Mouse (Mus musculus) urinary bladder, postnatal 10 days (tissue): ENCODE measurements around the gene Meis2.
A peak's percentile ranks its signal among the peaks of the same experiment; 100 is the strongest.

Source experiments
- DNase-seq: peaks from one replicate; pipeline ENCODE4 v3.0.0; 2022; ENCODE audit warnings: low spot score

The Meis2 gene

DNA sequence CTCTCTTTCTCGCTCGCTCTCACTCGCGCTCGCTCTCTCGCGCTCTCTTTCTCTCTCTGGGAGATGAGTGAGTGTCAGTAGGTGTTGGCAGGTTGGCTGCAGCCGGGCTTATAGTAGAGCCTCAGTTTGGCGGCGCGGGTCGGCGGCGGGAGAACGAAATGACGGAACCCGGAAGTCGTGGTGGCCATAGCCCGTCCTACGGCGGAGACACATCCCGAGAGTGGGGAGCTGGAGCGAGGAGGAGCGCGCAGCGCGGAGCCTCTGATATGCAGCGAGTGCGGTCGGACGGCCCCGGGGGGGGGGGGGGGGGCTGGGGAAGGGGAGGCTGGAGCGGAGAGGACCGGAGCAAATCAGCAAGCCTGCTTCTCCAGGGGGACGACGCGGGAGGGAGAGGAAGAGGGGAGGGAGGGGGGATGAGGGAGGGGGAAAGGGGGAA, at the start of gene Meis2:
Meis2 (minus strand) TSS at position 270 of the 436 bp plus-strand sequence.
- peak; percentile 65 for DNase-seq

DNA sequence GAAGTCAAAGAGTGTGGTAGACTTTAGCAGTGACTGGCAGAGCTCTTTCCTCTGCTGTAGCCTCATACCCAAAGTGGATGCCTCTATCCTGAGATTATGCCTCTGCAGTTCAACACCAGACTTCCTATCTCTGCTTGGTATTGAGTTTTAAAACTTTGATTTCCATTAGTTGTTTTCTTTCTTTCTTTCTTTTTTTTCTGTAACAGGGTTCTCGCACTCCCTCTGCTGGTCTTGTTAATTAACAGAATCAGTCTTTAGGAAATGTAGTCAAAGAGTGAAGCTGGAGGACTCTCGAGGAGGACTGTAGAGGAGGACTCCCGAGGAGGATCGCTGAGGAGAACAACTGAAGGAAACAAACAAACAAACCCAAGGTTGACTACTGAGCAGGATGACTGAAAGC, 40.6 kb upstream of the Meis2 start:
- DNase-seq: no peak

DNA sequence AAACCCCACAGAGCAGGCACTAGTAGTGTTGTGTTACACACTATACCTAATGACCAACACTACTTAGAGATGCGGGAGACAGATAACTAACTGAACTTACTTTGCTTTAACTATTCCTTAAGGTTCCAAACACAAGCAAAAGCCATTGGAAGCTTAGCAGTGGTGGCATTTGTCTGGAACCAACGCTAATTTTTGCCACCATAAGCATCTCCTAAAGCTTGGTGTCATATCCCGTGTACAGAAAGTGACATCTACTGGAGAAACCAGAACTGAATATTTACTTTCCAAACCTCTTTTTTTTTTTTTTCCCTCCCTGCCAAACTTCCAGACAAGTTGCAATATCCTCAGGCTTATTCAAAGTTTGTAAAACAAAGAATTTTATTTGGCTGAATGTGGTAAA, 39.5 kb upstream of the Meis2 start:
- DNase-seq: no peak

DNA sequence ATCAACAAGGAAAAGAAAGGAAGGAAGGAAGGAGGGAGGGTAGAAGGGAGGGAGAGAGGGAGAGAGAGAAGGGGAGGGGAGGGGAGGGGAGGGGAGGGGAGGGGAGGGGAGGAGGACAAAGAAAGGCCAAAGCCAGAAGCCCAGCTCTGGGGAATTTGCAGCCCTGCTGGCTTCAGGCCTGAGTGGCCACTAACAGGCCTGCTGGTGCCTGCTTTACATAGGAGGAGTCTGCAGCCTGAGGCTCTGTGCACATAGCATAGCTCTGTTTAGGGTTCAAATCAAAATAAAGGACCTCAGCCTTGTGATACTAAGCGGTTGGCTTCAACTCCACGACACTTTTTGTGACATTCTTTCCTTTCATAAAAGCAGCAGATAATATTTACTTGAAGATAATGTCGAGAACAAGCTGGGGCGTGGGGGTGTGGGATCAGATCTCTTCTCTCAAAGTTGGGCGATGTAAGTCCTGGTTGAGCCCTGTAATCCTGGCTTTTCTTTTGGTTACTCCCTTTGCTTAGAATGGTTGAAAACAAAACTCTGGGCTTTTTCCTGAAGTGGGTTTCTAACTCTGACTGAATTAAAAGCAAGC, 37.9 kb upstream of the Meis2 start:
- no peak for DNase-seq

DNA sequence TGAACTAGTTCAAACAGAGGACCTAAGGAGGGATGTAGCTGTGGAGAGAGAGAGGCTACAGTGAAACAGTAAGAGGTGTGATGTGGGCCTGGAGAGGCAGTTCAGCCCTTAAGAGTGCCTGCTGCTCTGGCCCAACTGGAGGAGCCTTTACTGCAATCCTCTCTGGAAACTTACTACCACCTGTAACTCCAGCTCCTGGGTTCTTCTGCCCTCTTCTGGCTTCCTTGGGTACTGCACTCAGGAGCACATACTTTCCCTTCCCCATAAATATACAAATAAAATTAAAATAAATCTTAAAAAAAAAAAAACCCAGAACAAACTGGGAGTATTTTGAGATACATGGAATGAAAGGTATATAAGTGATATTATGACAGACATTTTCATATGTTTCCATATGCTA, 35.6 kb upstream of the Meis2 start:
- DNase-seq: no peak

DNA sequence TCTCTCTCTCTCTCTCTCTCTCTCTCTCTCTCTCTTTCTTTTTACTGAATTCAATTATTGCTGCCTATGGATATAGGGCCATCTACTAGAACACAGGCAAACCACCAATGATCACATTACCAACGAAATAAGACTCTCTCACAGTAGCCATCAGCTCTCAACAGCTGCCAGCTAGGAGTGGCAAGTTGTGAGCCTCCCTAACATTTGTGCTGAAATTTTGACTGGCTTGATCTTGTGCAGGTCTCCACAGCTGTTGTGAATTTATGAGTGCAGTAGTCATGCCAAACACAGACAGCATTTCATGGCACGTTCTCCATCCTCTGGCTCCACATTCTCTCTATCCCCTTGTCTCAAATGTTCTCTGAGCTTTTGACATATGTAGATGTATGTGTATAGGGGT, 15.3 kb upstream of the Meis2 start:
- DNase-seq: no peak

DNA sequence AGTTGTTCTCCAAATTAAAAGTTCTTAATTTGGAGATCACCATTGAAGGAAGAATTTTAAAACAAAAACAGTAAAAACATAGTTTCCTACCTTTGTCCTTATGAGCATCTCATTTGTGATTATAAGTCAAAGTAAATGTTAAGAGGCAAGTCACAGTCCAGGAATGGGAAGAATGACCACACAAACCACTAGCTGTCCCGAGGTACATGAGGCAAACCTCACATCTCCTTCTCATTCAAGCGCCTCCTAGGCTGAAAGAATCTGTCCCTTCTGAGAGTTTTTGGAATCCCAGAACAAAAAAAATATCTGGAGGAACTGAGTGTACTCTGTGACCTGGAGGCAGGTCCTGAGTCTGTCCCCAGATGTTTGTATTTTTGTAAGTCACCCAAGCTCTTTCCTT, 13.2 kb upstream of the Meis2 start:
- no peak for DNase-seq

DNA sequence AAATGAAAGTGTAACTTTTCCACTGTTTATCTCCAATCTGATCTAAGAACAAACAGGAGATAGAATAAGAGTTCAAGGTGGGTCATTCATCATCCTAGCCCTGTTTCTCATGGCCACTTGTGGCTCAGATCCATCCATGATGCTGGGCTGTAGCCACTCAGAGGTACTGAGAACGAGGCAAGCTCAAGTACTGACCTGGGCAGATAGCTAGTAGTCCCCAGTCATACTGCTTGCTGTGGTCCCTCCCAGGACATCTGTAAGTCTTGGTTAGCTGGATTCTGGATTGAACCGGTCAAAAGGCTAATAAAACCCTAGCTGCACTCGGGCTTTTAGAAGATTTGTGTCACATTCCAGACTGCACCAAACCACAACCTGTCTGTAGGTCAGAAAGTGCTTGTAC, 12.1 kb upstream of the Meis2 start:
- no peak for DNase-seq

DNA sequence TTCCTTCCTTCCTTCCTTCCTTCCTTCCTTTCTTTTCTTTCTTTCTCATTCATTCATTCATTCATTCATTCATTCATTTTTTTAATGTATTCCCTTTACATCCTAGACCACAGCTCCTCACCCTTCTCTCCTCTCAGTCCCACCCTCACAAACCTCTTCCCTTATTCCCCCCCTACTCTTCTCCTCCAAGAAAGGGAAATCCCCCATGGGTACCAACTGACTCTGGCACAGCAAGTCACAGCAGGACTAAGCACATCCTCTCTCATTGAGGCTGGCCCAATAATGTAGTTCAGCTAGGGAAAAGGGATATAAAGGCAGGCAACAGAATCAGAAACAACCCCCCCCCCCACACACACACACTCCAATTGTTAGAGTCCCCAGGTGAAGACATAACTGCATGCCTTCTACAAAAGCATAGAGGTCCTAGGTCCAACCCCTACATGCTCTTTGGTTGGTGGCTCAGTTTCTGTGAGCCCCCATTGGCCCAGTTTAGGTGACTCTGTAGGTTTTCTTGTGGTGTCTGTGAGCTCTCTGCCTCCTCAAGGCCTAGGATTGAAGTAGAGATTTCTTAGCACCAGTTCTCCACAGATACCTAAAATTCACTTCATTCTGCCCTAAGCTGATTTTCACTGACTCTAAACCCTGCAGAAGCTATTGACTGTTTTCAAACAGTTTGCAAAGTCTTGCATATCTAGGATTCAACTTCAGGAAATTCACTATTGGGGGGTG, 11.3 kb upstream of the Meis2 start:
- DNase-seq: no peak

DNA sequence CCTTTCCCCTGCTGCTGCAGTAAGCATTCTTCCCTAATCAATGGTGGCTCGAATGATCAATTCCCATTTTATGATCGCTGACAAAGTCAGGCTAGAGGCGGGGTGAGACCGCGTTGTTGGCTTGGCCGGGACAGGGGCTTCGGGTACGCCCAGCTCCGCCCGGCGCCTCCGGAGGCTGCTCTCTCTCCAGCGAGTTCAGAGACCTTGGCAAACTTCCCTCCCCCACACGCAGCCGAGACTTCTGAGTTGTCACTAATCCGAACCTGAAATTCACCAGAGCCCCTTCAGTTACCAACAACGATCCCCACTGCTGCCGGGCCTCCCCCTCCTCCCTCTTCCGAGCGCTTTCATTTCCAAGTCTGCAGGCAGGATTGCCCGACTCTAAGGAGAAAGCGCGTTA, 10.3 kb upstream of the Meis2 start:
- no peak for DNase-seq

DNA sequence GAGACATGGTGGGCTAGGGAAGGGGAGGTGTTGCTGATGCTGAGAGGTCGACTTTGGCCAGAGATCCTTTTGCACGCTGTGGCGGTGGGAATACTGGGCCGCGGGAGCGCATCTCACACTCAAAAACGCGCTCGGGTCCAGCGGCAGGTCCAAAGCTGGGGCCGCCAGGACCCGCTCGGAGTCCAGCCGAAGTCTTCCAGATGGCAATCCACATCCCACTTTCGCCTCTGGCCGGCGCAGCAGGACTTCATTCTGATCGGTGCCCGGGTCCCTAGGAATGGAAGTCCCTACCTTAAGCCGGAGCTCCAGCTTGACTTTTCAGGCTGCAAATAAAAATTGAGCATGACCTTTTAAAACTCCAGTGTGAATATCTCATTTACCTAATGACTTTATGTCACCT, 9.8 kb upstream of the Meis2 start:
- DNase-seq: no peak

DNA sequence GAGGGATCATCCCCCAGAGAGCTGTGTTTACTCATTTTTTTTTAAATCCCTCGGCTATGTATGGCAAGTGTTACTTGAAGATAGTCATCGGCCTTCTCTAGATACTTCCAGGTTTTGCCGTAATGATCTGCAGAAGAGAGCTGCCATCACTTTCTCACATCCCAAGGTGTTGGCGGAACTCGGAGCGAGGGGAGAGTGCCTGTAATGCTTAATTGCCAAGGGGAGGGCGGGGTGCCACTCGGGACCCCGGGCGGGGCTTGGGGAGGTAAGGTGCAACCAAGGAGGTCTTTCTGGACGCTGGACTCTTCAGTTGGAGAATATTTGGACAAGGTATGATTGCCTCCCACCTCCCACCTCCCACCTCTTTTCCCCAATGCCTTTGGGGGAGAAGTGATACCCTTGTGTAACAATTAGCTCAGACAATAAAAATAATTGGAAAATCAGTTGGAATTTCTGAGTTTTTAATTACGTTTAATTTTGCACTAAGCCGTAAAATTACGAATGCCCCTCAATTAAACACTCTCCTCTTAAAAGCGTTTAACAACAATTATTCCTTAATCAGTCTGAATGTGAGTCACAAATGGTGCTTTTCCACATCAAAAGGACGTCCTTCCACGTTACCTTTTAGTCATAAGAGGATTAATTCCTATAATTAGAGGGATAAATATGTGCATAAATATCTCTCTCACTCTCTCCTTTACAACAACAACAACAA, 9.2 kb upstream of the Meis2 start:
- DNase-seq: no peak

DNA sequence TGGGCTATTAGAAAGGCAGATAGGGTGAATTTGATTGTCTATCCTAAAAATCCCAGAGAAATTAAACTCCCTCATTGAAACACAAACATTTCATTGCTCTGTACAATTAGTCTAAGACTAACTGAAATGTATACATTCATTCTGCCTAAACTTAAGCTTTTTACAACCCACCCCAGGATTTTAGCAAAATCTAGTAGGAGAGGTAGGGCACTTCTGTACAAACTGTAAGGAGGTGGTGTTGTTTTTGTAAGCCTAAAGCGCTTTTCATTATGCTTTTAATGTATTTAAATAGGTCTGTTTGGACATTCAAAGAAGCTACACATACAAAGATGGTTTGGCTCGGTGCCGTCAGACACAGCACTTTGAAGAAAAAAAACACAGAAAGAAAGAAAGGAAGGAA, 8.4 kb upstream of the Meis2 start:
- DNase-seq: no peak

DNA sequence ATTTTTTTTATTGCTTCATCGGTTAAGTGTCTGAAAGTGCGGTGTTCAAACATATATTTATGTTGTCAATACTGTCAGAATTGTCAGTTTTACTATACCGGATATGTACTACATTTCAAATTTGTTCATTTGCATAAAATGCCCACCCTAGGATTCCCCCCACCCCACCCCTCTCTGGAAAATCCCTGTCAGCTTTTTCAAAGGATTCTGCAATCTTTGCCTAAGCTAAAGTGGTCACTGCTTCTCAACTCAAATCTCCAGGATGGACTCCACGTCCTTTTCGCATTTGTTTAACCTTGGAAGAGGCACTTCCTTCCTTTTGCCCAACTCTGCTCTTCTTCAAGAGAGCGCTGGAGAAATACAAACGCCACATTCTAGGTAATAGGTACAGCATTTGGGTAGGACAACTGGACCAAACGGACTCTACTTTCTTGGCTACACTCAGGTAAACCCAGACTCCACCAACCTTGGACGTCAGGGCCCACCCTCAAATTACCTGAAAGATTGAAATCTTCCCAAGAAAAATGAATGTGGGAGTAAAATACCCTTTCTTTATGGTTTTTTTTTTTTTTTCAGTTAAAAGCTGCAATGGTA, 7.8 kb upstream of the Meis2 start:
- no peak for DNase-seq

DNA sequence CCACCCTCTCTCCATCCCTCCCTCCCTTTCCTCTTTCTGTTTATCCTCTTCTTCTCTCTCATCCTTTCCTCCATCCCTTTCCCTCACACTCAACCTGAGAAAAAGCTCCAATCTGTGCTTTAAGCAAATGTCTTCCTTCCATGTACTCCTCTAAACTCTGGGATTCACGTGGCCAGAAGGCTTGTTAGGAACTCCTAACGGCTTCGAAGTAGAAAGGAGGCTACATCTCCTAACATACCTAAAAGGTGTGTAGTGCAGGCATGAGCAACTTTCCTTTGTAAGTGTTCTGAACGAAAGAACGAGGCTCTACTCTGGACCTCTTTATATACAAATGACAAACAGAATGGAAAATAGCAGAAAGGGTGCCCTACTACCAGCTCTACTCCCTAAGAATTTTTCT, 7.1 kb upstream of the Meis2 start:
- no peak for DNase-seq

DNA sequence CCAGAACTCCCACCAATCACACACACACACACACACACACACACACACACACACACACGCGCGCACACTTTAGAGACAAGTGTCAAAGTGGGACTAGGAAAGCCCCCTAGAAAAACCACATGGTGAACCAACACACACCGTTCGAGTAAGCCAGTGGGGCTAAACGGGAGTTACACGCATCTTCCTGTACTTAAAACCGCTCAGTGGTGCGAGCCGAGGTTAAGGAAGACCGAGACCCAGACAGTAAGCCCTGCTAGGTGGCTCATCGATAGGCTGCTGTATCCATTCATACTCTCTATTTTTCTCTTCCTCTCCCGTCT, 6.6 kb upstream of the Meis2 start:
- DNase-seq: no peak

DNA sequence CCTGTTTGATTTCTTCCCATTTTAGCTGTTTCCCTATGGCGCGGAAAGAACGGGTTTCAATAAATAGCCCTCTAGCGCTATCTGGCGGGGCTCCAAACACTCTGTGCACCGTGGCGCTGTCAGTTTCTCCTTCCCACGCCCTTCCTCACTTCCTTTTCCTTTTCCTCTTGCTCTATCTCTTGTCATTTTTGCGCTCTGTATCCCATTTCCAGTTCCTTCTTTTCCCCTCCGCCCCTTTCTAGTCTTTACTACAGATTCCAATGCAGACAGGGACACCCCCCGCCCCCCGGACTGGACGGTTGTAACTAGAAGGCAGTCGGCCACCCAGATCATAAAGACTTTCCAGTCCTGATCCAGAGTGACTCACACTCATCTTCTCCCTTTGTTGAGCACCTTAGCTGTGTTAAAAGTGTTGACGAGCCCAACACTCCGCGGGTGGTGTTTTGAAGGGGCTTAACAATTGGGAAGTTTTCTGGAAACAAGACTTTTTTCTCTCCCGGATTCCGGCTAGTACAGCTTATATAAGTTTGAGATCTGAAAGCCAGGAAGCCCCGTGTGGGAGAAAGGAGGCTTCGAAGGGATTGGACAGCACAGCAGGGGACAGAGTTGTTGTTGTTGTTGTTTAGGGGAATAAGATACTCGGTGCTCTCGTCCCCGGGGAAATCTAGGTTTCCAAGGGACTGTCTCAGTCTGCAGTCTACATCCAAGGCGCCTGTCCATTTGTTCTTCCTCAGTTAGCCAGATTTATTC, 6.1 kb upstream of the Meis2 start:
- no peak for DNase-seq

DNA sequence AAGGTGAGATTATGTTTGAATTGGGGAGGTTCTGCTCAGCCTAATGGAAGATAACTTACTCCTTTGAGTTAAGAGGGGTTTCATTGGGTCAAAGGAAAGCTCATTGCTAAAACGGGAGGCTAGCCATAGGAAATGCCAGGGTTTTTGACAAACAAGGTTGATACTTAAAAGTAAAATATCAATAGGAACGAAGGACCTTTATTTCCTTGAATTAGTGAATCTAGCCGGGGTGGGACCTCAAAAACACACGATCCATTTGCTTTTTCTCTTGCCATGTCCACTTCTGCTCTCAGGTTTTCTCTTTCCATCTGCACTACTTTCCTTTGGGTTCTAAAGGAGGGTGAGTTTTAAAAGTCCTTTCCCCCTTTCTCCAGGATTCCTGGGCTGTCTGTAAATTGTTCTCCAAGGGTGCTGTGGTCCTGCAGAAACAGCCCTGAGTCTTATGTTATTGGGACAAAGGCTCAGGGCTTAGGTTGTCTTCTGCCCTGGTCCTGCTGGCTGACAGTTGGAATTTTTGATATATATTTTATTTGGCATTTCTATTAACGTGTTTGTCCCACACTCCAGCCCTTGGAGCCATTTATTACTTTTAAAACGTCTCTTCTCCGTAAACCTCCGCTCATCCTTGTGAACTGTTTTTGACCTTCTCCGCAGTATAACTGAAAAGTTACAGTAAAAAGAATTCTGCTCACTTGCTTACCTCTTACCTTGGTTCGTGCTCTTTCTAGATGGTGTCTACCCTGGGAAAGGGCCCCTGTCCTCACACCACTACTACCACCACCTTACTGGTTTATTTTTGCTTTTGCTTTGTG, 5.2 kb upstream of the Meis2 start:
- no peak for DNase-seq

DNA sequence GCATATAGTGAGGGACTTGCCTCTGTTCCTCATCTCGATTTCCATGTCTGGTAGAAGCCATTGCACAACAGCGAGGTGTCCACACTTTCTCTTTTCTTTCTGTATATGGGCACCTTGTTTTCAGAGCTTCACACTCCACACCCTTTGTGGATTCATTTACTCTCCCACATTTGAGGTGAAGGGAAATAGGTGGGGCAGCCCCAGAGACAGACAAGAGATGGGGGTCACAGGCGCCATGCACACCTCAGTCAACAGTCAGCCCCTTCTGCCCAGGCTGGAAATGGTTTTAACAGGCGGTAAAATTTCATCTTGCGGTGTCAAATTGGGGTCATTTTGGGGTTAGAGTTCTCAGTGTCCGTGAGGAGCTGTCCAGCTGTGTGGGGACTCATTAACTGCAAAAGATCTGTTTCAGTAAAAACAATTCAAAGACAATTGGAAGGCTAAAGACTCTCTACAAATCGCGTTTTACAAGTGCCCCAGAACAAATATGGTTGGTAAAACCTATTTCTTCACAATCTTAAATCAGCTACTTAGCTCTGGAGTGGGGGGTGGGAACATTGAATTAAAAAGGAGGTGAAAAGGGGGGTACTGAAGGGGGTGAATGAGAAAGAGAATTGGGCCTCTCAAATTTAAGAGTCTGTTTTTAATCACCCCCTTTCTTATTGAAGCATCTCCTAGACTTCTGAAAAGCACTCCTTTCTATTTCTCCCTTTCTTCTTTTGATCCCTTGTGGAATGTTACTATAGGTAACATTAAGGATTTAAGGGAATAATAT, 4.0 kb upstream of the Meis2 start:
- DNase-seq: no peak

DNA sequence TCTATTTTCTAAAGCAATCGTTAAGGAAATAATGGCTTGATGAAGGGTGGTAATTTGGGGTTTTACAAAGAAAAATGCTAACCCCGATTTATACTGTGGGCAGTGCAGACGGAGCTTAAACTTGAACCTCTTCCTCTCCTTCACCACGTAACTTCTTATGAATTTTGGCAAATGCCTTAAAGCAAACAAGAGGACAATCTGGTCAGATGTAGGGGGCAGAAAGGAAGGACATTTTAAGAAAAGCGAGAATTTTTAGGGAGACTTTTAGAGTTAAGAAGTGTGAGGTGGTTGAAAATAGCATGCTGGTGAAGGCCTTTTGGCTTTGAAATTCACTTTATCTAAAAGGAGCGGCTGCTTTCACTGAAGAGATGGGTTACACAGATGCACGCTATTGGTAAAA, 3.3 kb upstream of the Meis2 start:
- no peak for DNase-seq

DNA sequence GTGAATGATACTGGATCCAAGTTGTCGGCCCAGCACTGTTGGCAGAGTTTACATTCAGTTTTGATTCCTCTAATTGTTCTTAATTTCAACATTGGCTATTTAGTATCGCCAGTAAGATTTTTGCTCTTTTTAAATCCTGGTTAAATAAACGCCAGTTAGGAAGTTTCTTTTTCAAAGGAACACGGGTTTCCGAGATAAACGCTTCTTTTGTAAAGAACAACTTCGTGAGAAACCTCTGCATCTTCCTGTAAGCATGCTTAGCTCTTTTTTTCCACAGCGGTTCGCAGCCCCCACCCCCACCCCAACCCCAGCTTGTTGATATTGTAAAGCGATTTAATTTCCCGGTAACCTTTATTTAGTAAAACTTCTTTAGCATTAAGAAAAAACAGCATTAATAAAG, 2.8 kb upstream of the Meis2 start:
- DNase-seq: no peak
